Mouse (Mus musculus): Measurements from ENCODE around the gene Grip1. TPM values are rescaled to one million over a fixed set of nuclear protein-coding genes. Genes with fewer than 3 reads are reported as not detected.

The Grip1 gene
- polyA plus RNA-seq, 1 experiment from 2014 or later = 4.4 TPM

DNA sequence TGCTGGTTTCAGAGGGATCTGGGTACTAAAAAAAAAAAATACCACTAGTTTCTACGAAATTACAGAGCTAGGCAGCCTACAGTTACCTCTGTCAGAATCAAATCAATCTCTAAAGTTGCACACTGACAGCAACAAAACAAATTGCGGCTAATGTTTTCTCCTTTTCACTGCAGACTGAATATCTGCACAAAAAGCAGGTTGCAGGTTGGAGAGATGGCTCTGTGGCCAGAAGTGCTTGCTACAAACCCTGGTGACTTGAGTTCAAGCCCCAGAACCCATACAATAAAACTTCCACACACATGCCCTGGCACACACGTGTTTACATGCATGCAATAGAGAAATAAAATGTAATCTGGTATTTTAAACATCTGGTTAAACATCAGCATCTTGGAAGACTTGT is 16.3 kb upstream of the Grip1 start:
- Histone ChIP-seq H3K9me3 (no peaks in the 10 kb centered on the region), H3K4me1 (peaks cover 8% of the 10 kb centered on the region; the same call in 1 of the 2 replicates), H3K27me3 (ENCODE audit: insufficient read depth, poor library complexity, severe bottlenecking) (no peaks in the 10 kb centered on the region), H3K27ac (no peak overlapping the region), H3K36me3 (no peaks in the 10 kb centered on the region), H3K4me3 (no peak overlapping the region)
- no peak for DNase-seq (ENCODE audit: low spot score)
- WGBS = 78% methylated on average over 3 of the region's 3 CpGs

DNA sequence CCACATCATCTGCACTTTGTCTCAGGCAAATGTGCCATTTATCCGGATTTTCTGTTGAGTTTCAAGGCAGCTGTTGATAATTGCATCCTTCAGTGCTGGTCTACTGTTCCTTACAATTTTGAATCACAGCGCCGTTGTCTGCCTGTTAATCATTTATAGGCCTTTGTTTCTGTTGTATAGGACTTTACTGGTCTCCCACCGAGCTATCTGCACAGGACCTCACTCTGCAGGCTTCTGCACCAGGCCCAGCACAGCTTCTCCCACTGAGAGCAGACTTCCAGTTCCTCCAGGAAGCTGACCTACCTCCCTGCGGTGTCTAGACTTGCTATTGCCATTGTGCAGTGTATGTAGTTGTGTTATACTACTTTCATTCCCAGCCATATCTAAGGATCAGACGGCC is 11.9 kb upstream of the Grip1 start:
- Histone ChIP-seq H3K4me3 (no peak overlapping the region), H3K9me3 (no peaks in the 10 kb centered on the region), H3K27me3 (ENCODE audit: insufficient read depth, poor library complexity, severe bottlenecking) (0 out of 2 replicates have a peak, but pooled peaks cover 3% of the 10 kb centered on the region), H3K27ac (no peak overlapping the region), H3K36me3 (no peaks in the 10 kb centered on the region), H3K4me1 (peaks cover 6% of the 10 kb centered on the region; the same call in 1 of the 2 replicates)
- DNase-seq (ENCODE audit: low spot score) = peak; percentile 30
- WGBS = 66% methylated on average over 6 of the region's 6 CpGs

DNA sequence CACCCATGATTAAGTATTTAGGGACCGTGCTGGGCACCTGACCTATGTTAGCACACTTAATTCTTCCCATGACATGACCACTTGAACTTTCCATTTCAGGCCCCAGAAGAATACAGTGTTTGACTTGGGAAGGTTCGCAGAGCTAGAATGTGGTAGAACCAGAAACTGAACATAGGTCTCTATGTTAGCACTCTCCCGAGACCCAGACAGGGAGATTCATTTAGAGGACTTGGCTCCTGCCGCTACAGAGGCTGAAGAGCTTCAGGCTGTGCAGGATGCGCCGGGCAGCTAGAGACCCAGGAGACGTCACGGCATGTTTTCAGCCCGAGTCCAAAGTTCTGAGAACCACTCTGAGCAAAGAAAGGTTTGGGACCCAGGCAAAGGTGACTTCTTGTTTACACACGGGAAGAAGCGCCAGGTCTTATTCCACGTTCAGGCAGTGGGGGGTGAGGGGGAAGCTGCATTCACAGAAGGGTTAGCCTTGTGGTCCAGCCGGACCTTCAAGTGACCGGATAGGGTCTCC is 6.2 kb upstream of the Grip1 start:
- peaks cover 4% of the 10 kb centered on the region for H3K4me1 ChIP-seq
- H3K27ac ChIP-seq = no peak overlapping the region
- WGBS = 81% methylated on average over 14 of the region's 14 CpGs
- no peaks in the 10 kb centered on the region for H3K36me3 ChIP-seq
- DNase-seq (ENCODE audit: low spot score) = peak; percentile 42
- H3K27me3 ChIP-seq (ENCODE audit: insufficient read depth, poor library complexity, severe bottlenecking) = peaks cover 3% of the 10 kb centered on the region; the same call in 1 of the 2 replicates
- no peaks in the 10 kb centered on the region for H3K9me3 ChIP-seq
- no peak overlapping the region for H3K4me3 ChIP-seq

DNA sequence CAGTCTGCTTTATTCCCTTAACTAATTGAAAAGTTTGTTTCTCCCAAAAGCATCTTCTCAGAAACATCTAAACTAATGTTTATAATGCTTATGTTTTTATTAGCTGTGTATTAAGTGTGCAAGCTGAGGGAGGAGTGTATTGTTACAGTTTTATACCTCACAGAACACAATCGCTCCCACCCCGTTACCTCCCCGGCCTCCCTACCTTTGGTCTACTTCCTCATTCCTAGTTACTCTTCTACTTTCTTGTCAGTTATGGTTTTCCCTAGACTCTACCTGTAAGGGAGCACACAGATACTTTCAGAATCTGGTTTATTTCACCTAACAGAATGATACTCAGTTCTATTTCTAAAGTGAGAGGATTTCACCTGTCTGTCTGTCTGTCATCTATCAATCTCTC is 5.7 kb upstream of the Grip1 start:
- 91% methylated on average over 3 of the region's 3 CpGs for WGBS

DNA sequence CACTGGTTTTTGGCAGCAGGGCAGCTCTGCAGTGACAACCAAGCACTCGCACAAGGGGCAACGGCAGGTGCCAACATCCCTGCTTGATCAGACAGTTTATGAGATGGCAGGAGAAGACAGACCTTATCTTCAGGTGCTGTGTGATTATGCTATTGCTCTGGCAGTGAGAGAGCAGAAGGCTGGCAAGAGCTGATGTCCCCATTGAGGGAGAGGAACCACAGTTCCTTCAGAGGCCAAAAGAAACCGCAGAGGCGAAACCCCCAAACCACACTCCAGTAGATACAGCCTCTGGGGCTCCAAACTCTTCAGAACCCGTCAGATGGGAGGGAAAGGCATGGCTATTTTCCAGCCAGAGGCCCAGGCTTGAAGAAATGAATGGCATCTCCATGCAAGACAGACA is 932 bp upstream of the Grip1 start:
- peak; percentile 60 for DNase-seq (ENCODE audit: low spot score)
- Histone ChIP-seq H3K27me3 (ENCODE audit: insufficient read depth, poor library complexity, severe bottlenecking) (no peaks in the 10 kb centered on the region; the same call in 1 of the 2 replicates), H3K36me3 (no peaks in the 10 kb centered on the region), H3K27ac (no peak overlapping the region), H3K4me3 (peak overlapping the region; percentile 91), H3K4me1 (peaks cover 24% of the 10 kb centered on the region), H3K9me3 (no peaks in the 10 kb centered on the region)
- WGBS = 32% methylated on average over 5 of the region's 5 CpGs

More for the DNA sequence above, 5.7 kb upstream of the Grip1 start:
- no peak overlapping the region for H3K4me3 ChIP-seq
- no peaks in the 10 kb centered on the region for H3K9me3 ChIP-seq
- peaks cover 3% of the 10 kb centered on the region; the same call in 1 of the 2 replicates for H3K27me3 ChIP-seq (ENCODE audit: insufficient read depth, poor library complexity, severe bottlenecking)
- H3K27ac ChIP-seq = no peak overlapping the region
- no peaks in the 10 kb centered on the region for H3K36me3 ChIP-seq
- no peak for DNase-seq (ENCODE audit: low spot score)
- peaks cover 9% of the 10 kb centered on the region for H3K4me1 ChIP-seq

DNA sequence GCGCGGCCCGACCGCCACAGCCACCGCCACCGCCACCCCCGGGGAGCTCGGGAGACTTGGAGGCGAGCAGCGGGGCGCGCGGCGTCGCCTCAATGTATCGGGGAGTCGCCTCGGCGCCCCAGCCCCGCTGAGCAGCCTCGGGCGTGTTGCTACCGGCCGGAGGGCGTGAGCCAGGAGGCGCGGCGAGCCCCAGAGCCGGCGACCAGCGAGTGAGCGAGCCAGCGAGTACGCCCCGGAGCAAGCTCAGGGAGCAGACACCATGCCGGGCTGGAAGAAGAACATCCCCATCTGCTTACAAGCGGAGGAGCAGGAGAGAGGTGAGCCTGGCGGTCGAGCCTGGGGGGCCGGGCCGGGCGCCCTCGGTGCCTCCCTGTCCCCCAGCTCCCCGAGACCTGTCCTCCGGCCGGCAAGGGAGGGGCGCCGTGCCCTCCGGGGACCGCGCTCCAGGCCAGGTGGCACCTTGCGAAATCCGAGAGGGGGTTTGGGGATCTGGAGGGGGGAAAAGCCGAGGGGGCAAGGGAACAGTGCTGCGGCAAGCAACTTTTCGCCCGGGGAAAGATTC is 557 bp downstream of the Grip1 start:
- Histone ChIP-seq H3K4me1 (peaks cover 24% of the 10 kb centered on the region), H3K27me3 (ENCODE audit: insufficient read depth, poor library complexity, severe bottlenecking) (no peaks in the 10 kb centered on the region; the same call in 1 of the 2 replicates), H3K27ac (peak overlapping the region; percentile 93), H3K36me3 (no peaks in the 10 kb centered on the region), H3K4me3 (peak overlapping the region; percentile 91), H3K9me3 (no peaks in the 10 kb centered on the region)
- 0% methylated on average over 53 of the region's 57 CpGs for WGBS
- peak; percentile 78 for DNase-seq (ENCODE audit: low spot score)

DNA sequence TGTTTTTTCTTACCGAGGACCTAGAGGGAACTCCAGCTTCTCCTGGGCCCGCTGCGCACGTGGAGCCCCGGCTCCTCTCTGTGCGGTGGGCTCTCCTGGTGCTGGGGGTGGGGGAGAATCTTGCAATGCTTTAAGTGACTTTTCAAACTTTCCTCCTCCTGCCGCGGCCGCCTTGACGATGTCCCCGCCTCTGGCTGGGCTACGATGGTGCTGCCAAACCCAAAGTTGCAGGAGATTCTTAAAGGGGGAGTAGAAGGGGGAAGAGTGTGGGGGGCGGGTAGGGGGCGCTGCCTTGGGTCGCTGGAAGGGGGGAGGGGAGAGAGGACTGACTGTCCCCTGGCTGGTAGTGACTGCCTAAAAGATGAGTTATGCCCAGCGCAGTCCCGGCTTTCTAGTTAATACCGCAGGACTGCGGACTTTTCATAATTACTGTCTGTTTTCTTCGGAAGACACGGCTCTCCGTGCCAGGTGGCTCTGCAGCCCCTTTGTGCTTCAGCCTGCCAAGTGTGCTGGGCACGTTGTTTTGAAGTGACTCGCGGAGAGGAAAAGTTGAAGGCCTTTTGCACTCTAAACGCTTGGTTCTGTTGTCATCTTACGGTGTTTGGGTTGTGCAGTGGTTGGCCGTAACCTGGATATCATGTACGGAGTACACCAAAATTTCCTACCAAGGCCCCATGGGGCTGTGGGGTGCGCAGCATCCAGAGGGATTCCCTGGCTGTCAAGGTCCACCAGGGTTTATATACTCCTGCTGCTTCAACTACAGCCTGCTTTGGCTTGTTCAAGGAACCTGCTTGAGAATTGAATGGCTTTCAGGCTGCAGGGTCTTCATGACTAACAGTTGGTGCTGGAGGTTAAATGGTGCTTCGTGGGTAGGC is 1.3 kb downstream of the Grip1 start:
- H3K9me3 ChIP-seq = no peaks in the 10 kb centered on the region
- DNase-seq (ENCODE audit: low spot score) = peak; percentile 75
- H3K4me1 ChIP-seq = peaks cover 24% of the 10 kb centered on the region
- peak overlapping the region; percentile 91 for H3K4me3 ChIP-seq
- no peaks in the 10 kb centered on the region; the same call in 1 of the 2 replicates for H3K27me3 ChIP-seq (ENCODE audit: insufficient read depth, poor library complexity, severe bottlenecking)
- H3K36me3 ChIP-seq = no peaks in the 10 kb centered on the region
- WGBS = under 1% methylated on average over 30 of the region's 31 CpGs
- H3K27ac ChIP-seq = peak overlapping the region; percentile 93

DNA sequence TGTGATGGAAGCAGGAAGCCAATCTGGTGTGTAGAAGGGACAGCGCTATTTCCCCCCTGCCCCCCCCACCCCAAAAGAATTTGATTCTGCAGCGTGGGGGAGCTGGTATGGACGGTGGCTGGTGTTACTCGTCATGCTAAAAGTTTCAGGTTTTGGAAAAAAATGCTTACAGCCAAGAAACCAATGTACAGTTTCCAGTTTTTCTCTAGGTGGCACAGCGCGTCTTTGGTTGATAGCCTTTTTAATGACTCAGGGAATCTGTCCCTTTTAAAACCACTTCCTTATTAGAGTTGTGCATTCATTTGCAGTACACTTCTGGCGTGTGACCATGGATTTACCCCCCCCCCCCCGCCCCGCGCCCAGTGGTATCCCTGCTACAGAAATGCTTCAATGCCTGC is 1.9 kb downstream of the Grip1 start:
- H3K27ac ChIP-seq = 0 out of 2 replicates have a peak overlapping the region, but pooled peaks have one; percentile 93

DNA sequence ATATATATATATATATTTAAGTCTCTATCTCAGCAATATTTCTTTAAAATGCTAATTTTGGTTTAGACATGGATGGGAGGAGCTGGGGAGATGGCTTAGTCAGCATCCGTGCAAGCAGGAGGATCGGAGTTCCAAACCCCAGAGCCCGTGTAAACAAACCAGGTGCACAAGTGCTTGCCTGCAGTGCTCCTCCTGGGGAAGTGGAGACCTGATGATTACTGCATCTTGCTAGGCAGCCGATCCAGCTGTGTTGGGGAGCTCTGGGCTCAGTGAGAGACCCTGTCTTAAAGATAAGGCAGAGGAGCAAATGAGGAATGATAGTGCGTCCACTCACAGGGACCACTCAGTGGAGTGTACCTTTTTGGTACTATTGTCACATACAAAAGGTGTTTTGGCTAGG is 3.5 kb downstream of the Grip1 start:
- 76% methylated on average over 5 of the region's 5 CpGs for WGBS
- H3K4me3 ChIP-seq = no peak overlapping the region

More for the DNA sequence above, 1.9 kb downstream of the Grip1 start:
- Histone ChIP-seq H3K36me3 (no peaks in the 10 kb centered on the region), H3K4me3 (peak overlapping the region; percentile 91), H3K27me3 (ENCODE audit: insufficient read depth, poor library complexity, severe bottlenecking) (no peaks in the 10 kb centered on the region; the same call in 1 of the 2 replicates), H3K4me1 (peaks cover 29% of the 10 kb centered on the region), H3K9me3 (no peaks in the 10 kb centered on the region)
- peak; percentile 73 for DNase-seq (ENCODE audit: low spot score)
- 18% methylated on average over 10 of the region's 10 CpGs for WGBS

DNA sequence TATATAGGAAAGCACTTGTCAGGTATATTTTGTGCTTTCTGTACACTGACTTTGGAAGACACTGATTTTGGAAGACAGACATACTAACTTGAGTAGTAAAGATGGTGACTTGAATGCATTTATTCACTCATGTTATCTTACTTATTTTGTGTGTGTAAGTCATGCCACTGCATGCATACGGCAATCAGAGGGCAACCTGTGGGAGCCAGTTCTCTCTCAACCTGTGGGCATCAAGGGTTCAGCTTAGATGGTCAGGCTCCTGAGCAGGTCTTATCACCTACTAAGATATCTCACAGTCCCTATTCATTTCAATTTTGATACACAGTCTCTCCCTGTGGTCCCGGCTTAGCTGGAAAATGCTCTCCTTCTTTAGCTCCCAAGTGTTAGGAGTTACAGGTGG is 5.4 kb downstream of the Grip1 start:
- 81% methylated on average over 2 of the region's 2 CpGs for WGBS
- H3K27ac ChIP-seq = no peak overlapping the region
- H3K27me3 ChIP-seq (ENCODE audit: insufficient read depth, poor library complexity, severe bottlenecking) = no peaks in the 10 kb centered on the region
- H3K9me3 ChIP-seq = no peaks in the 10 kb centered on the region
- peak; percentile 63 for DNase-seq (ENCODE audit: low spot score)
- peaks cover 44% of the 10 kb centered on the region for H3K4me1 ChIP-seq
- no peak overlapping the region for H3K4me3 ChIP-seq
- no peaks in the 10 kb centered on the region for H3K36me3 ChIP-seq

More for the DNA sequence above, 3.5 kb downstream of the Grip1 start:
- Histone ChIP-seq H3K4me1 (peaks cover 41% of the 10 kb centered on the region), H3K27ac (no peak overlapping the region), H3K36me3 (no peaks in the 10 kb centered on the region), H3K27me3 (ENCODE audit: insufficient read depth, poor library complexity, severe bottlenecking) (no peaks in the 10 kb centered on the region; the same call in 1 of the 2 replicates), H3K9me3 (no peaks in the 10 kb centered on the region)
- peak; percentile 64 for DNase-seq (ENCODE audit: low spot score)

DNA sequence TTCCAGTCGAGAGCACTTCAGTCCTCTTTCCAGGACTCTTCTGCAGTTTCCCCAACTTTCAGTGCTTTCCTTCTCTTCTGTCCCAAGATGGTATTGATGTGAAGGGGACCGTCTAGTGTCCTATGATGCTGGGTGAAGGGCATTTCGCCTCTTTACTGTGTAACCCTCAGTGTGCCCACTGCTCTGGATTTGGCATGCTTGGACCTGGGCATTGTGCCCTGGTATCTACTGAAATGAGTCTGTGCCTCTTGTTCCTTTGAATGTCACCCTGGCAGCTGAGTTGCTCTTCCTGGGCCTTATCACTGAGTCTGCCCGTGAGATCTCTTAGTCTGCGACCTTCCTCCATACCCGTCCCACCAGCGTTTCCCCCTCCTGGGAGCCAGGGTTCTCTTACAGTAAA is 9.7 kb downstream of the Grip1 start:
- H3K27ac ChIP-seq = peak overlapping the region; percentile 74
- WGBS = 46% methylated on average over 7 of the region's 7 CpGs

DNA sequence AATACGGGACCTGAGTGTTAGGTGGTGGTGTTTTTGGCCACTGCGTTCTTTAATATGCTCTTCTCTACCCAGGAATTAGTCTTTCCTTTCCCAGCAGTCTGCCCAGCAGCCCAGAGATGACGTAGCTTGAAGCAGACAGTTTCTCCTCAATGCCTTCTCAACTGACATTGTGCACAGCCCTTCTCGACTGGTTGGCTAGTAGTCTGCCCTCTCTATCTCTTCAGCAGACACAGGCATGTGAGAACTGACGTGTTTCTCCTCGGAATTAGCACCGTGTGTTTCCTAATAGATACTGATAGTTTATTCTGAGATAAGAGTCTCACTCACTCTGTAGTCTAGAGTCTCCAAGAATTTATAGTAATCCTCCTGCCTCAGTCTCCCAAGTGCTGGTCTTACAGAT is 10.2 kb downstream of the Grip1 start:
- Histone ChIP-seq H3K27me3 (ENCODE audit: insufficient read depth, poor library complexity, severe bottlenecking) (no peaks in the 10 kb centered on the region), H3K4me3 (peak overlapping the region; percentile 27; the same call in 1 of the 2 replicates), H3K27ac (peak overlapping the region; percentile 74), H3K36me3 (no peaks in the 10 kb centered on the region), H3K9me3 (no peaks in the 10 kb centered on the region), H3K4me1 (peaks cover 53% of the 10 kb centered on the region)
- DNase-seq (ENCODE audit: low spot score) = peak; percentile 52
- 27% methylated on average over 7 of the region's 7 CpGs for WGBS

More for the DNA sequence above, 9.7 kb downstream of the Grip1 start:
- Histone ChIP-seq H3K27me3 (ENCODE audit: insufficient read depth, poor library complexity, severe bottlenecking) (no peaks in the 10 kb centered on the region), H3K36me3 (no peaks in the 10 kb centered on the region), H3K9me3 (no peaks in the 10 kb centered on the region), H3K4me3 (peak overlapping the region; percentile 27; the same call in 1 of the 2 replicates), H3K4me1 (peaks cover 53% of the 10 kb centered on the region)
- peak; percentile 71 for DNase-seq (ENCODE audit: low spot score)

DNA sequence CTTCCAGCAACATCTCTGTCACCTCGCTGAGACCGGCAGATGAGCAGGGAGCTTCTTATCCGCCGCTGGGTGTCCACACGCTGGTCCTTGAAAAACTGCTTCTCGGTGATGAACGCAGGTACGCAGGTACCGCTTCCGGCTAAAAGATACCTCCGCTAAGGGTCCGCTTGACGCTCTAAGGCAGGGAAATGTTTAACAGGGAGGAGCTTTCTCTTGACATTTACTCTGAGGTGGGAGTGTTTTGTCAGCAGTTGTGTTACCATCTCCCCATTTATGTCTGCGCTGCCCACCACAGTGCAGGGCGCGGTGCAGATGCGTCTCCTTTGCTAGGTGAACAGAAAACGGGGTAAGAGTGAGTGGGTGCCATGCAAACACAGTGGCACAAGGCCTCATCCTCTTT is 14.3 kb downstream of the Grip1 start:
- H3K27me3 ChIP-seq (ENCODE audit: insufficient read depth, poor library complexity, severe bottlenecking) = no peaks in the 10 kb centered on the region
- H3K4me1 ChIP-seq = peaks cover 32% of the 10 kb centered on the region
- H3K9me3 ChIP-seq = no peaks in the 10 kb centered on the region
- 87% methylated on average over 18 of the region's 18 CpGs for WGBS
- no peak overlapping the region for H3K27ac ChIP-seq
- no peak overlapping the region for H3K4me3 ChIP-seq
- DNase-seq (ENCODE audit: low spot score) = peak; percentile 72
- H3K36me3 ChIP-seq = peaks cover 5% of the 10 kb centered on the region
